Mouse (Mus musculus) kidney, postnatal 0 days (tissue): ENCODE results near the gene Arhgef17. TPM values are rescaled to one million over a fixed set of nuclear protein-coding genes. Genes with fewer than 3 reads are reported as not detected.

Experiments
- ATAC-seq: fragments of 200-750 bp; cut with Nextera tagmentation; replicated peaks from 2 replicates; pipeline ENCODE4 v1.8.0; 2017; ENCODE audit warnings: low read depth, moderate number of reproducible peaks, moderate TSS enrichment, moderate library complexity; ENCODE audit not compliant: low FRiP score
- DNase-seq: peaks from one replicate; pipeline ENCODE4 v3.0.0-alpha.2; 2016; ENCODE audit warnings: low spot score
- H3K27ac ChIP-seq: fragments of 300-500 bp; sonication (generic); 2 replicates; pipeline ENCODE4 v1.5.1; 2014; ENCODE audit warnings: mild to moderate bottlenecking
- H3K27me3 ChIP-seq: fragments of 300-500 bp; sonication (generic); 2 replicates; pipeline ENCODE4 v1.6.1; 2014; ENCODE audit warnings: low read length, mixed read lengths; ENCODE audit not compliant: insufficient read depth
- H3K36me3 ChIP-seq: fragments of 300-500 bp; sonication (generic); 2 replicates; pipeline ENCODE4 v1.6.1; 2014; ENCODE audit warnings: low read length, mixed read lengths; ENCODE audit not compliant: insufficient read depth
- H3K4me1 ChIP-seq: fragments of 300-500 bp; sonication (generic); replicated peaks from 2 replicates; pipeline ENCODE4 v1.6.1; 2014; ENCODE audit warnings: antibody characterized with exemption, low read length, mixed read lengths; ENCODE audit not compliant: insufficient read depth
- H3K4me2 ChIP-seq: fragments of 300-500 bp; sonication (generic); 2 replicates; pipeline ENCODE4 v1.6.1; 2014; ENCODE audit warnings: mild to moderate bottlenecking, low read length, moderate library complexity, mixed read lengths
- H3K4me3 ChIP-seq: fragments of 300-500 bp; sonication (generic); replicated peaks from 2 replicates; pipeline ENCODE4 v1.5.1; 2014; ENCODE audit warnings: low read depth, low read length
- H3K9ac ChIP-seq: fragments of 300-500 bp; sonication (generic); 2 replicates; pipeline ENCODE4 v1.6.1; 2014; ENCODE audit warnings: low read depth, low read length
- H3K9me3 ChIP-seq: fragments of 300-500 bp; sonication (generic); replicated peaks from 2 replicates; pipeline ENCODE4 v1.6.1; 2016; ENCODE audit warnings: low read length, inconsistent platforms, mixed read lengths
- CTCF ChIP-seq: IDR thresholded peaks from 2 replicates; pipeline ENCODE4 v1.5.1; 2016; ENCODE audit warnings: antibody characterized with exemption, low read depth, mild to moderate bottlenecking, moderate library complexity
- WGBS: fragments of 180-500 bp; shearing (Covaris S2); extraction: QIAGEN DNeasy Blood & Tissue Kit; methylation state at CpG from one replicate; pipeline ENCODE4 v1.1.7; 2014; 5-methylcytosine and 5-hydroxymethylcytosine counted together
- polyA plus RNA-seq: library from polyadenylated mRNA; unstranded; fragments of >200 nt; fragmentation: Nextera tagmentation; extraction: Ambion mirVana; gene quantifications from 2 replicates; pipeline ENCODE4 v1.2.1, GENCODE M21; 2015

The Arhgef17 gene
- polyA plus RNA-seq, 1 experiment from 2014 or later, result 7.8 TPM

GRCm38 (mm10) chr7:100911791-100912190 lies 20.1 kb downstream of the Arhgef17 start:
- Histone ChIP-seq H3K9ac (no peak overlapping the region), H3K27ac (peak overlapping the region; percentile 82), H3K4me2 (peak overlapping the region; percentile 4; the same call in 1 of the 2 replicates)

GRCm38 (mm10) chr7:100911246-100911770 lies 20.6 kb downstream of the Arhgef17 start:
- Histone ChIP-seq H3K36me3 (peaks cover 5% of the 10 kb centered on the region), H3K4me2 (peak overlapping the region; percentile 23; the same call in 1 of the 2 replicates), H3K27ac (peak overlapping the region; percentile 82), H3K27me3 (no peaks in the 10 kb centered on the region), H3K9me3 (no peaks in the 10 kb centered on the region), H3K4me3 (no peak overlapping the region), H3K9ac (no peak overlapping the region), H3K4me1 (peaks cover 56% of the 10 kb centered on the region)
- TF ChIP-seq CTCF, result no peak
- DNase-seq (peak; percentile 79), ATAC-seq (peak; percentile 68)
- 10% methylated on average over 2 of the region's 2 CpGs for WGBS

More at GRCm38 (mm10) chr7:100911791-100912190, 20.1 kb downstream of the Arhgef17 start:
- no peaks in the 10 kb centered on the region for H3K27me3 ChIP-seq
- TF ChIP-seq CTCF, result no peak
- 25% methylated on average over 8 of the region's 9 CpGs for WGBS
- no peak overlapping the region for H3K4me3 ChIP-seq
- peaks cover 61% of the 10 kb centered on the region for H3K4me1 ChIP-seq
- H3K36me3 ChIP-seq, result peaks cover 10% of the 10 kb centered on the region
- H3K9me3 ChIP-seq, result no peaks in the 10 kb centered on the region
- DNase-seq, result no peak
- ATAC-seq, result no peak

- DNase-seq (peak; percentile 74), ATAC-seq (no peak)
- Histone ChIP-seq H3K4me1 (peaks cover 51% of the 10 kb centered on the region), H3K27me3 (no peaks in the 10 kb centered on the region), H3K9me3 (no peaks in the 10 kb centered on the region), H3K4me3 (no peak overlapping the region), H3K4me2 (peak overlapping the region; percentile 32; the same call in 1 of the 2 replicates), H3K9ac (no peak overlapping the region), H3K36me3 (0 out of 2 replicates have a peak, but pooled peaks cover 2% of the 10 kb centered on the region), H3K27ac (peak overlapping the region; percentile 78; the same call in 1 of the 2 replicates)
- 36% methylated on average over 8 of the region's 8 CpGs for WGBS
- peak; percentile 69 for TF ChIP-seq CTCF
These were observed 23.3 kb downstream of the Arhgef17 start for GRCm38 (mm10) chr7:100908567-100908966.

- 65% methylated on average over 8 of the region's 8 CpGs for WGBS
- no peaks in the 10 kb centered on the region for H3K27me3 ChIP-seq
- peak overlapping the region; percentile 32 for H3K4me2 ChIP-seq
- H3K4me3 ChIP-seq, result no peak overlapping the region
- DNase-seq (no peak), ATAC-seq (no peak; the same call in 1 of the 2 replicates)
- peaks cover 51% of the 10 kb centered on the region for H3K4me1 ChIP-seq
- no peaks in the 10 kb centered on the region for H3K9me3 ChIP-seq
- H3K36me3 ChIP-seq, result 0 out of 2 replicates have a peak, but pooled peaks cover 2% of the 10 kb centered on the region
- H3K27ac ChIP-seq, result peak overlapping the region; percentile 78
- TF ChIP-seq CTCF, result no peak
- 0 out of 2 replicates have a peak overlapping the region, but pooled peaks have one; percentile 8 for H3K9ac ChIP-seq
These were observed 23.8 kb downstream of the Arhgef17 start for GRCm38 (mm10) chr7:100908061-100908460.

- peak overlapping the region; percentile 32; the same call in 1 of the 2 replicates for H3K4me2 ChIP-seq
- no peaks in the 10 kb centered on the region for H3K9me3 ChIP-seq
- no peak overlapping the region for H3K9ac ChIP-seq
- 0 out of 2 replicates have a peak, but pooled peaks cover 2% of the 10 kb centered on the region for H3K36me3 ChIP-seq
- no peaks in the 10 kb centered on the region for H3K27me3 ChIP-seq
- 0% methylated on average over 1 of the region's 1 CpGs for WGBS
- H3K4me1 ChIP-seq, result peaks cover 45% of the 10 kb centered on the region
- H3K27ac ChIP-seq, result peak overlapping the region; percentile 78
- peak; percentile 96 for TF ChIP-seq CTCF
- H3K4me3 ChIP-seq, result no peak overlapping the region
- ATAC-seq (no peak), DNase-seq (peak; percentile 85)
These were observed 24.7 kb downstream of the Arhgef17 start for GRCm38 (mm10) chr7:100907231-100907630.

GRCm38 (mm10) chr7:100906029-100906789 lies 25.7 kb downstream of the Arhgef17 start:
- ATAC-seq, result no peak
- Histone ChIP-seq H3K4me2 (no peak overlapping the region), H3K9ac (no peak overlapping the region), H3K4me1 (peaks cover 35% of the 10 kb centered on the region), H3K27me3 (no peaks in the 10 kb centered on the region), H3K27ac (no peak overlapping the region), H3K36me3 (0 out of 2 replicates have a peak, but pooled peaks cover 2% of the 10 kb centered on the region), H3K4me3 (no peak overlapping the region), H3K9me3 (no peaks in the 10 kb centered on the region)
- no peak for TF ChIP-seq CTCF
- no peak for DNase-seq
- WGBS, result 83% methylated on average over 10 of the region's 10 CpGs
